Mouse (Mus musculus): ENCODE results near the gene Car5b. TPM values are rescaled to one million over a fixed set of nuclear protein-coding genes. Genes with fewer than 3 reads are reported as not detected.

Car5b gene
- polyA plus RNA-seq, 1 experiment from 2014 or later = 0.26 TPM

GRCm38 (mm10) chrX:163958467-163958875 lies 69.3 kb downstream of the Car5b start, which contains the start of gene Zrsr2:
Gene Zrsr2 (minus strand): TSS chrX:163958661.
- Histone ChIP-seq H3K4me2 (peak within 1 kb of the TSS; percentile 73), H3K9me3 (replicated peaks) (no peaks in the 10 kb centered on the region), H3K36me3 (peaks cover 14% of the 10 kb centered on the region), H3K4me1 (replicated peaks) (0 out of 2 replicates have a peak, but pooled peaks cover 2% of the 10 kb centered on the region), H3K27ac (ENCODE audit: poor library complexity, severe bottlenecking) (peak within 1 kb of the TSS; percentile 98), H3K27me3 (replicated peaks) (no peaks in the 10 kb centered on the region), H3K9ac (peak within 1 kb of the TSS; percentile 85), H3K4me3 (peak within 1 kb of the TSS; percentile 82)
- ATAC-seq (ENCODE audit: insufficient number of reproducible peaks, low FRiP score) = peak; percentile 97
- 11% methylated on average over 28 of the region's 29 CpGs for WGBS

DNA sequence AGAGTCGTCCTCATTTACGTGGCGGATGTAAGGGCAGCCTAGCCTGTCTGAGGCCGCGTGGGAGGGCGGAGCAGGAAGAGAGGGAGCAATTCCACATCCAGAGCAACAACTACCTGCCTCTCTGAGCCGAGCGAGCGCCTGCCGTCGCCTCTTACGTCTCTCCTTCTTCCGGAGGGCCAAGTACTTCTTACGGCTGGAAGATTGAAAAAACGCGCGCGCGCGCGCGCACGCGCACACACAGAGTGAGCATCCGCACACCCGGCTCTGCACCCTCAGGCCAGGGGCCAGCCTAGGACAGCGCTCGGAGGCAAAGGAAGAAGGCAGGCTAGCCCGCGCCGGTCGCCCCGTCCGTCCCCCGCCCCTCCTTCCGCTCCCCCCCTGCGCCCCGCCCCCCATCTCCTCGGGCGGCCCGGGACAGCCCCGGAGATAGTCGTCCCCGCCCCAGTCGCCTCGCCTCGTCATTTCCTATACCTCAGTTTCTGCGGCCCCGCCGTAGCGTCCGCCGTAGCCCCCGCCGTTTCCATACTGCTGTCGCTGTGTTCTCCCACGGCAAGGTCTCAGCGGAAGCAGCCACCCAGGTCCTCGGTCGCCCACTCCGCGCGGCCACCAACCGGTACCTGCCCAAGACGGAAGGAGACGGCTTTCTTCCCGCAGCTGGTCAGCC lies 69.9 kb downstream of the Car5b start:
- Histone ChIP-seq H3K9me3 (replicated peaks) (no peaks in the 10 kb centered on the region), H3K4me3 (peak overlapping the region; percentile 82), H3K36me3 (peaks cover 18% of the 10 kb centered on the region), H3K27ac (ENCODE audit: poor library complexity, severe bottlenecking) (peak overlapping the region; percentile 98), H3K9ac (peak overlapping the region; percentile 85), H3K27me3 (replicated peaks) (no peaks in the 10 kb centered on the region), H3K4me1 (replicated peaks) (0 out of 2 replicates have a peak, but pooled peaks cover 2% of the 10 kb centered on the region), H3K4me2 (peak overlapping the region; percentile 73)
- peak; percentile 94 for ATAC-seq (ENCODE audit: insufficient number of reproducible peaks, low FRiP score)
- WGBS = 11% methylated on average over 57 of the region's 67 CpGs

GRCm38 (mm10) chrX:163957381-163957780 lies 70.4 kb downstream of the Car5b start:
- WGBS = 34% methylated on average over 12 of the region's 12 CpGs
- no peaks in the 10 kb centered on the region for H3K9me3 ChIP-seq (replicated peaks)
- H3K27me3 ChIP-seq (replicated peaks) = no peaks in the 10 kb centered on the region
- 0 out of 2 replicates have a peak, but pooled peaks cover 2% of the 10 kb centered on the region for H3K4me1 ChIP-seq (replicated peaks)
- H3K27ac ChIP-seq (ENCODE audit: poor library complexity, severe bottlenecking) = peak overlapping the region; percentile 98
- peaks cover 20% of the 10 kb centered on the region for H3K36me3 ChIP-seq
- H3K9ac ChIP-seq = peak overlapping the region; percentile 85
- no peak for ATAC-seq (ENCODE audit: insufficient number of reproducible peaks, low FRiP score)
- H3K4me2 ChIP-seq = peak overlapping the region; percentile 73
- H3K4me3 ChIP-seq = peak overlapping the region; percentile 82

DNA sequence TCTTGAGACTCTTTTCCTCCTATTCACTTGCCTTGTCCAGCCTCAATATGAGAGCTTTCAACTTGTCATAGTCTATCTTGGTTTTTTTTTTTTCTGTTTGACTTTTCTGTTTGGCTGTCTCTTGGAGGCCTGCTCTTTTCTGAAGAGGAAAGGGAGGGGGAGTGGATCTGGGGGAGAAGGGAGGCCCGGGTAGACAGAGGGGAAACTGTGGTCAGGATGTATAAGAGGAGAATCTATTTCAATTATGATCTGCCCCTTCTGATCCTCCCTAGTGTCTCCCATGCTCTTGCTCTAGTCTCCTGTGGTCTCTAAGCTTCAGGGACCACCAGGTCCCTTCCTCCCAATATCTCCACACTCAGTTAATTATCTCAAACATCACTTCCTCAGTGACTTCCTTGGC lies 76.2 kb downstream of the Car5b start:
- Histone ChIP-seq H3K9me3 (replicated peaks) (no peaks in the 10 kb centered on the region), H3K36me3 (peaks cover 46% of the 10 kb centered on the region)
- 88% methylated on average over 1 of the region's 1 CpGs for WGBS

DNA sequence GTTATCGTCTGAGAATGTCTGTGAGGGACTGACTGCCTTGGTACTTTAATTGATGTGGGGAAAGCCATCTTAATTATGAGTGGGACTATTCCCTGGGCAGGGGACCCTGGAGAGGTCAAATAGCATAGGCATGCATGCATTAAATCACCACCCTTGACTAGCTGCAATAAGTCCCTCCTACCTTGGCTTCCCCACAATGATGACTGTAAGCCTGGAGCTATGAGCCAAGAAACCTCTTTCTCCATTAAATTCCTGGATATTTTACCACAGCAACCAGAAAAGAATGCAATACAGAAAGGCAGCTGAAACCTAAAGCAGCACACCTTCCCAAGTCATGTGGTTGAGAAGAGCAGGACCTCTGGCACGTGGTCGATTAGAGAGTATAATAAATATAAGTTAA lies 83.4 kb downstream of the Car5b start:
- WGBS = 90% methylated on average over 3 of the region's 3 CpGs
- no peaks in the 10 kb centered on the region for H3K9me3 ChIP-seq (replicated peaks)
- H3K9ac ChIP-seq = no peak overlapping the region
- no peak overlapping the region for H3K4me3 ChIP-seq
- H3K27ac ChIP-seq (ENCODE audit: poor library complexity, severe bottlenecking) = no peak overlapping the region
- no peak for ATAC-seq (ENCODE audit: insufficient number of reproducible peaks, low FRiP score)
- no peaks in the 10 kb centered on the region for H3K4me1 ChIP-seq (replicated peaks)
- peaks cover 47% of the 10 kb centered on the region for H3K36me3 ChIP-seq
- no peak overlapping the region for H3K4me2 ChIP-seq
- H3K27me3 ChIP-seq (replicated peaks) = no peaks in the 10 kb centered on the region

More for the DNA sequence above, 76.2 kb downstream of the Car5b start:
- no peak overlapping the region for H3K27ac ChIP-seq (ENCODE audit: poor library complexity, severe bottlenecking)
- no peak for ATAC-seq (ENCODE audit: insufficient number of reproducible peaks, low FRiP score)
- H3K4me3 ChIP-seq = no peak overlapping the region
- H3K9ac ChIP-seq = no peak overlapping the region
- no peaks in the 10 kb centered on the region for H3K27me3 ChIP-seq (replicated peaks)
- H3K4me1 ChIP-seq (replicated peaks) = no peaks in the 10 kb centered on the region
- H3K4me2 ChIP-seq = no peak overlapping the region

DNA sequence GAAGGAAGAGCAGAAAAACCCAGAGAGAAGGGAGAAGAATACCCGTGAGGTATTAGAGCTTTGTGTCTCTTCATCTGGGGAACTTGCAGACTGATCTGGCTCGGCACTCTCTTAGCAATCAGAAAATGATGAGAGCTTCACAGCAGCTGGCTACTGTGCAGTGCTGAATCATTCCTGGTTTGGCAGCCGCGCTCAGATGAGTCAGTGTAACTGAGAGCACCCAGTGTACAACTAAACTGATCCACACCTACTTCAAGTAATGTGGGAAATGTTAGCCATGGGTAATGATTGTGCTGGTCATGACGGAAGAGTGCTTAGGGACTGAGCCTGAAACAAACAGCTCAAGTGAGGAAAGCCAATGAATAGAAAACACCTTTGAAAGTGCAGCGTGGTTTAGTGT lies 89.2 kb downstream of the Car5b start:
- Histone ChIP-seq H3K27ac (ENCODE audit: poor library complexity, severe bottlenecking) (no peak overlapping the region), H3K4me3 (no peak overlapping the region), H3K36me3 (peaks cover 40% of the 10 kb centered on the region), H3K4me2 (no peak overlapping the region), H3K9me3 (replicated peaks) (no peaks in the 10 kb centered on the region), H3K27me3 (replicated peaks) (no peaks in the 10 kb centered on the region), H3K9ac (no peak overlapping the region), H3K4me1 (replicated peaks) (no peaks in the 10 kb centered on the region)
- no peak for ATAC-seq (ENCODE audit: insufficient number of reproducible peaks, low FRiP score)
- 84% methylated on average over 6 of the region's 6 CpGs for WGBS

DNA sequence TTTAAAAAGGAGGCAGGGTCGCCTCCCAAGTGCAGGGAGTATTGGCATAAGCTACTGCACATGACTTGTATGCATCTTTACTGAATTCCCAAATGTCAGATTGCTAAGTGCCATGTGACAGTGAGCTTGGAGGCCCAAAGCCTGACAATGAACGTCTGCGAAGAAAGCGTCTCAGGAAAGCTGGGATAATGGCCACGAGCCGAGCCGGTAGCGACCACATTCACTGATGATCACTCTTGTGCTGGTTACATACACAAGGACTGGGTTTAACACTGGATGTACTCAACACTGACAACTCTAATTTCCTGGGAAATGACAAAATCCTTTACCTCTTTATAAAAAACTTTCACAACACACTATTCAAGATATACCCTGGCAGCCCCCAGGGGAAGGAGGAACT lies 93.1 kb downstream of the Car5b start:
- no peak overlapping the region for H3K4me3 ChIP-seq
- 77% methylated on average over 8 of the region's 8 CpGs for WGBS

DNA sequence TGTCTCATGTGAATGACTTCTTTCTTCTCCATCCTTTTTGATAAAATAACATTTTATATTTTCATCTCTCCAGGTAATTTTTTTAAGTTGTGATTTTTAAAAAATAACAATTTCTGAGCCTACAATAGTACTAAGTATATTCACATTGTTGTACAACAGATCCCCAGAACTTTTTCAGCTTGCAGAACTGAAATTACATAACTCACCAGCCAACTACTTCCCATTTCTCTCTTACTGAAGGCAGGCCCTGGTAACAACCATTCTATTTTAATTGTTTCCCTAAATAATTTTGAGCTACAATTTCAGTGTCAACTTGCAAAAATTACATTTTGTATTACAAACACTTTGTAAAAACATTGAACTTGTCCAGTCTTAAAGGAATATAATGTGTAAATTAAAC lies 98.2 kb downstream of the Car5b start:
- no peaks in the 10 kb centered on the region for H3K36me3 ChIP-seq
- no peak overlapping the region for H3K4me3 ChIP-seq
- H3K27me3 ChIP-seq (replicated peaks) = no peaks in the 10 kb centered on the region
- H3K9ac ChIP-seq = no peak overlapping the region
- no peaks in the 10 kb centered on the region for H3K9me3 ChIP-seq (replicated peaks)
- no peak overlapping the region for H3K4me2 ChIP-seq
- no peak overlapping the region for H3K27ac ChIP-seq (ENCODE audit: poor library complexity, severe bottlenecking)
- no peak for ATAC-seq (ENCODE audit: insufficient number of reproducible peaks, low FRiP score)
- H3K4me1 ChIP-seq (replicated peaks) = no peaks in the 10 kb centered on the region

More for the DNA sequence above, 93.1 kb downstream of the Car5b start:
- Histone ChIP-seq H3K27me3 (replicated peaks) (no peaks in the 10 kb centered on the region), H3K27ac (ENCODE audit: poor library complexity, severe bottlenecking) (no peak overlapping the region), H3K4me2 (no peak overlapping the region), H3K36me3 (peaks cover 24% of the 10 kb centered on the region), H3K9ac (no peak overlapping the region), H3K4me1 (replicated peaks) (no peaks in the 10 kb centered on the region), H3K9me3 (replicated peaks) (no peaks in the 10 kb centered on the region)
- ATAC-seq (ENCODE audit: insufficient number of reproducible peaks, low FRiP score) = no peak

Other genes starting within 250 kb of the Car5b start
- gene Ap1s2, start 119.0 kb downstream of the Car5b start, polyA plus RNA-seq (2016; fragmentation: Nextera tagmentation; extraction: Ambion mirVana) = 23.7 and 24.9 TPM in 2 replicates
- 46.9 and 52.8 TPM in 2 replicates for gene Zrsr2, start 69.3 kb downstream of the Car5b start, polyA plus RNA-seq (2016; fragmentation: Nextera tagmentation; extraction: Ambion mirVana)
- 24.2 and 26.2 TPM in 2 replicates for gene Siah1b, start 48.5 kb upstream of the Car5b start, polyA plus RNA-seq (2016; fragmentation: Nextera tagmentation; extraction: Ambion mirVana)
- gene Cltrn, start 60.8 kb upstream of the Car5b start, polyA plus RNA-seq (2016; fragmentation: Nextera tagmentation; extraction: Ambion mirVana) = not detected in 2 replicates
- 0.17 and 0.18 TPM in 2 replicates for gene Ace2, start 111.3 kb upstream of the Car5b start, polyA plus RNA-seq (2016; fragmentation: Nextera tagmentation; extraction: Ambion mirVana)
- gene Bmx, start 230.2 kb upstream of the Car5b start, polyA plus RNA-seq (2016; fragmentation: Nextera tagmentation; extraction: Ambion mirVana) = 8.7 and 8.8 TPM in 2 replicates
- gene Pir, start 241.4 kb upstream of the Car5b start, polyA plus RNA-seq (2016; fragmentation: Nextera tagmentation; extraction: Ambion mirVana) = 9.2 and 9.9 TPM in 2 replicates